Mouse (Mus musculus): ENCODE data around the gene Sord.

Gene Sord

DNA sequence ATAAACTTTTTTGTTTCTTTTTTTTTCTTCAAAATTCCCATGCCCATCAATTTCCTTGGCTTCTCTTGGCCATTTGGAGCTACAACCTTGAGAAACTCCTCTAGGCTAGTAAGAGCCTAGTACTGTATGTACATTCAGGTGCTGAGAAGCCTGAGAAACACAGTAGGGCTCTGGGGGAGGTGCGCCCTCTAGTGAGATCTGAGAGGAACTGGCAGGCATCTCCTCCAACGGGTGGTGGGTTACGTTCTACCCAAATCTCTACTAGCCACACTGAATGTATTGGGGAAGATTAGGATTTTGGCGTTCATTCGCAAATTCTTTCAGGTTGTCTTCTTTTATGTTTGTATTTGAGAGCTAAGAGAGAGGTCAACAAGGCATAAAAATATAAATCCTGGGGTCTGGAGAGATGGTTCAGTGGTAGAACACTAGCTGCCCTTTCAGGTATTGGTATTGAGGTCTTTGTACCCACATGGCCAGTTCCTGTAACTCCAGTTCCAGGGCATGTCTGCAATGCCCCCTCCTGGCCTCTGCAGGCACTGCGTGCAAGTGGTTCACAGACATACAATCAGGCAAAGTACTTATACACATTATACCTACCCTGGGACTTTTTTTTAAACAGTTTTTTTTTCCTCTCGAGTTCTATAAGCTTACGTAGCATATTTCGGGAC, 68.2 kb downstream of the Sord start:
- DNase-seq (ENCODE audit: low spot score) = no peak

DNA sequence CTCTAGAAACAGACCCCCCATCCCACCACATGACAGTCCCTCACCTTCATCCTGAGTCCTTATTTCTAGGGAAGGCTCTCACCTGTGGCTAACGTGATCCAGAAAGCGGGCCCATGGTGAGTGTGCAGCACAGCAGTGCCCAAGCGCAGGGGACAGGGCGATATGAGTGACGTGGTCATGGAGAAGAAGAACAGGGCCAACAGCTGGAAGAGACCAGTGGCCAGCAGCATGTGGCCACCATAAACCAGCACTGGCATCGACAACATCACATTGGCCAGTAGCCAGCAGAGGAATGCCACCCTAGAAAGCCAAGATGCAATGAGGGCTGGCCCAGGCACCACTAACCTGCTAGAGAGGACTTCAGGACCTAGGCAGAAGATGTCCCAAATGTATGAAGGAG, 70.0 kb downstream of the Sord start:
- no peak for DNase-seq (ENCODE audit: low spot score)

- no peak for DNase-seq (ENCODE audit: low spot score)
These were observed 70.7 kb downstream of the Sord start for GRCm38 (mm10) chr2:122305097-122305892.

- DNase-seq (ENCODE audit: low spot score) = no peak
These were observed 71.6 kb downstream of the Sord start for GRCm38 (mm10) chr2:122306184-122306583.

DNA sequence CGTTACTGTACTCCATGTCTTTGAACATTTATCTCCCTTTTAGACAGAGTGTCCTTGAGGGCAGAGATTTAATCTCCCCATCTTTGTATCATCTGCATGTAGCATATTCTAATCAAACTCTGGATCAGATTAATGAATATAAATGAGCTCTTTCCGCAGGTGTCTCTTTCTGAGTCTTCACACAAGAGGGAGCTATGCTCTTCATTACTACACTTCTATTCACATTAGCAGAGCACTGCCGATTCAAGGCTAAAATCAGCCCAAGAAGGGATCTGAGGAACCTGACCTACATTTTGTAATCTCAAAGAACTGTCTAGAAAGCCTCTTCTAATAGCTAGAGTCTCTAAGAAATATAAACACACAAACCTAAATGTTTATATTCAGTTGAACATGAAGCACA, 75.1 kb downstream of the Sord start:
- no peak for DNase-seq (ENCODE audit: low spot score)

DNA sequence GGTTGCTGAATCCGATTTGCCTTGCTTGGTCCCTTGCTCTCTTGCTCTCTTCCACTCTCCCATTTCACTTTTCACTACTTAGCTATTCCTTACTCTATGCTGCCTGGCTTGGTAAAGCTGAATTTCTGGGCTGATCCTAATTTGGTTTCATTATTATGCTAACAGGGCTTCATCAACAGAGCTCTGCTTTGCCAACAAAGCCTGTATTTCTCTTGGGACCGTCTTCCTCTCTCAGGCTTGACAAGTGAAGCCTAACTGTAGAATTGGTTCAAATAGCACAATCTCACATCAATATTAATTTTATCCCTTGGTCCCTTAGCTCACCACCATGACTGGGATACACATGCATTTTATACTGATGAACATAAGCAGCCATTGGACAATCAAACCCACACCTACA, 77.0 kb downstream of the Sord start:
- DNase-seq (ENCODE audit: low spot score) = no peak

GRCm38 (mm10) chr2:122312722-122313417, 78.3 kb downstream of the Sord start:
- DNase-seq (ENCODE audit: low spot score) = peak; percentile 41

- no peak for DNase-seq (ENCODE audit: low spot score)
These were observed 79.0 kb downstream of the Sord start, which contains the start of gene Duoxa1 for GRCm38 (mm10) chr2:122313536-122313935. Gene Duoxa1 (minus strand): TSS chr2:122313730.
